Mouse (Mus musculus) kidney, postnatal 0 days (tissue): Measurements from ENCODE around the gene Myh11. TPM values are rescaled to one million over a fixed set of nuclear protein-coding genes. Genes with fewer than 3 reads are reported as not detected.
A peak's percentile ranks its signal among the peaks of the same experiment; 100 is the strongest.

Experiments
- ATAC-seq: fragments of 200-750 bp; cut with Nextera tagmentation; replicated peaks from 2 replicates; pipeline ENCODE4 v1.8.0; 2017; ENCODE audit warnings: low read depth, moderate number of reproducible peaks, moderate TSS enrichment, moderate library complexity; ENCODE audit not compliant: low FRiP score
- DNase-seq: peaks from one replicate; pipeline ENCODE4 v3.0.0-alpha.2; 2016; ENCODE audit warnings: low spot score
- H3K27ac ChIP-seq: fragments of 300-500 bp; sonication (generic); 2 replicates; pipeline ENCODE4 v1.5.1; 2014; ENCODE audit warnings: mild to moderate bottlenecking
- H3K27me3 ChIP-seq: fragments of 300-500 bp; sonication (generic); 2 replicates; pipeline ENCODE4 v1.6.1; 2014; ENCODE audit warnings: low read length, mixed read lengths; ENCODE audit not compliant: insufficient read depth
- H3K36me3 ChIP-seq: fragments of 300-500 bp; sonication (generic); 2 replicates; pipeline ENCODE4 v1.6.1; 2014; ENCODE audit warnings: low read length, mixed read lengths; ENCODE audit not compliant: insufficient read depth
- H3K4me1 ChIP-seq: fragments of 300-500 bp; sonication (generic); replicated peaks from 2 replicates; pipeline ENCODE4 v1.6.1; 2014; ENCODE audit warnings: antibody characterized with exemption, low read length, mixed read lengths; ENCODE audit not compliant: insufficient read depth
- H3K4me2 ChIP-seq: fragments of 300-500 bp; sonication (generic); 2 replicates; pipeline ENCODE4 v1.6.1; 2014; ENCODE audit warnings: mild to moderate bottlenecking, low read length, moderate library complexity, mixed read lengths
- H3K4me3 ChIP-seq: fragments of 300-500 bp; sonication (generic); replicated peaks from 2 replicates; pipeline ENCODE4 v1.5.1; 2014; ENCODE audit warnings: low read depth, low read length
- H3K9ac ChIP-seq: fragments of 300-500 bp; sonication (generic); 2 replicates; pipeline ENCODE4 v1.6.1; 2014; ENCODE audit warnings: low read depth, low read length
- H3K9me3 ChIP-seq: fragments of 300-500 bp; sonication (generic); replicated peaks from 2 replicates; pipeline ENCODE4 v1.6.1; 2016; ENCODE audit warnings: low read length, inconsistent platforms, mixed read lengths
- CTCF ChIP-seq: IDR thresholded peaks from 2 replicates; pipeline ENCODE4 v1.5.1; 2016; ENCODE audit warnings: antibody characterized with exemption, low read depth, mild to moderate bottlenecking, moderate library complexity
- WGBS: fragments of 180-500 bp; shearing (Covaris S2); extraction: QIAGEN DNeasy Blood & Tissue Kit; methylation state at CpG from one replicate; pipeline ENCODE4 v1.1.7; 2014; 5-methylcytosine and 5-hydroxymethylcytosine counted together
- polyA plus RNA-seq: library from polyadenylated mRNA; unstranded; fragments of >200 nt; fragmentation: Nextera tagmentation; extraction: Ambion mirVana; gene quantifications from 2 replicates; pipeline ENCODE4 v1.2.1, GENCODE M21; 2015

The Myh11 gene
- polyA plus RNA-seq, 1 experiment from 2014 or later, result 12.6 TPM

DNA sequence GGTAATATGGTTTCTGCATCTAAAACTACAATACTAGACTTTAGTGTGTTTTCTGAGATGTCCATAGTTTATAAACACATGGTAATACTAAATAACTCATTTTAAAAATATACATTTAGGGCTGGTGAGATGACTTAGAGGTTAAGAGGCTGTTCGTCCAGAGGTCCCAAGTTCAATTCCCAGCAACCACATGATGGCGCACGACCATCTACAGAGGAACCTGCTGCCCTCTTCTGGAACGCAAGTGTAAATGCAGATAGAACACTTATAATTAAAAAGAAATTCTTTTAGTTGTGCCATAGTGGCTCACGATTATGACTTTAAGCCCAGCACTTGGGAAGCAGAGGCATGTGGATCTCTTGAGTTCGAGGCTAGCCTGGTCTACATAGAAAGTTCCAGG, 20.2 kb upstream of the Myh11 start:
- H3K4me2 ChIP-seq, result no peak overlapping the region
- H3K9me3 ChIP-seq, result no peaks in the 10 kb centered on the region
- TF ChIP-seq CTCF, result peak; percentile 89
- peaks cover 9% of the 10 kb centered on the region; the same call in 1 of the 2 replicates for H3K36me3 ChIP-seq
- H3K27ac ChIP-seq, result no peak overlapping the region
- H3K9ac ChIP-seq, result no peak overlapping the region
- H3K27me3 ChIP-seq, result no peaks in the 10 kb centered on the region
- 56% methylated on average over 6 of the region's 6 CpGs for WGBS
- peaks cover 8% of the 10 kb centered on the region; the same call in 1 of the 2 replicates for H3K4me1 ChIP-seq
- peak; percentile 67 for DNase-seq
- no peak overlapping the region for H3K4me3 ChIP-seq
- no peak for ATAC-seq

DNA sequence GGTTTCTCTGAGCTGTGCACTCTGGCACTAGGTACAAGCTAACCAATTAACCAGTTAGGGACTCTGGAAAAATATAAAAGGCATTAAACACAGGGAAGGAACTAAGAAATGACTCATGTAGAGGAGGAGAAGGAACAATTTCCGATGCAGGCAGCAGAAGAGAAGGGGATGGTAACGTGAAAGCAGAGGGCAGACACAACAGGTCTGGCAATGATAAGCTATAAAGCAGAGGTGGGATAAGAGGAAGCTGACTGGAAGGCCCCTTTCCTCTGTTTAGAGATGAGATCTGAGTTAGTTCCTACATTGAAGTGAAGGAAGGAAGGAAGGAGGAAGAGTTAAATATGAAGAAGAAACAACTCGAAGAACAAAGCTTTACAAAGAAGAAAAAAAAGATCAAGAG, 18.7 kb upstream of the Myh11 start:
- Histone ChIP-seq H3K9me3 (no peaks in the 10 kb centered on the region), H3K36me3 (peaks cover 9% of the 10 kb centered on the region; the same call in 1 of the 2 replicates), H3K4me2 (no peak overlapping the region), H3K27me3 (no peaks in the 10 kb centered on the region), H3K4me3 (no peak overlapping the region), H3K27ac (no peak overlapping the region), H3K9ac (no peak overlapping the region), H3K4me1 (no peaks in the 10 kb centered on the region)
- 79% methylated on average over 3 of the region's 3 CpGs for WGBS
- DNase-seq (no peak), ATAC-seq (no peak)
- TF ChIP-seq CTCF, result no peak

DNA sequence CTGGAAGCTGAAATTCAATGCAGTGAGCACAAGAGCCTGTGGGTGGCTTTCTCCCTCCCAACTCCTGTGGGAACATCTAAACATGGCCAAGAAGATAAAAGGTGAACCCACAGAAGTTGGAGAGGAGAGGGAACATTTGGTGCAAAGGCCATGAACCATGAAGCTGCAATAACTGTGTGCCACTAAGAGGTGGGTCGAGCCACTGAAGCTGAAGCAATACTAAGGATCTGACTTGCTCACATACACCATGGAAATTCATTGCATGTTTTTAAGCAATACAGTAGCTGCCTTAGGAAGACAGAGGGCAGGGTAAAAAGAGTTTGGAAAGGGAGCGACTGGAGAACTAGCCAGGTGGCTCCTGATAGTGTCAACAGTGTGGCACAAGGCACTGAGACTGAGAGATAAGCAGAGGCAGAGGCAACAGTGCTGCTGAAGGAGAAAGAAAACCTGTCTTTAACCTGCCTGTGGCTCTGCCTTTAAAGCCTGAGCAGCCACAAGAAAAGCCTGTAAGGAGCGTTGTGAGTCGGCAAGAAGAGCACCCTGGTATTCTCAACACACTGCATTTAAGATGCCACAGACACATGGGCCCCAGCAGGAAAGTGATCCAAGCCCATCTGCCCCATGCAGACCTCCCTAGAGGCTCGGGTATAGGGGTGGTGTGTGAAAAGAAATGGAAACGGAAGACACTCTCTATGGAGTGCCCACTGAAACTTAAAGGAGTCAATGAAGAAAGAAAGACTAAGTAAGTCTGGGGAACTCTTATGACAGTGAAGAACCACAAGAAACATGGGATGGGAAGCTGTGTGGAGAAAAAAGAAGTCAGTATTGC, 17.3 kb upstream of the Myh11 start:
- no peak overlapping the region for H3K27ac ChIP-seq
- no peaks in the 10 kb centered on the region for H3K4me1 ChIP-seq
- no peaks in the 10 kb centered on the region for H3K9me3 ChIP-seq
- TF ChIP-seq CTCF, result no peak
- ATAC-seq (no peak), DNase-seq (no peak)
- H3K4me3 ChIP-seq, result no peak overlapping the region
- H3K9ac ChIP-seq, result no peak overlapping the region
- peaks cover 9% of the 10 kb centered on the region; the same call in 1 of the 2 replicates for H3K36me3 ChIP-seq
- no peaks in the 10 kb centered on the region for H3K27me3 ChIP-seq
- H3K4me2 ChIP-seq, result no peak overlapping the region
- WGBS, result 86% methylated on average over 6 of the region's 6 CpGs

DNA sequence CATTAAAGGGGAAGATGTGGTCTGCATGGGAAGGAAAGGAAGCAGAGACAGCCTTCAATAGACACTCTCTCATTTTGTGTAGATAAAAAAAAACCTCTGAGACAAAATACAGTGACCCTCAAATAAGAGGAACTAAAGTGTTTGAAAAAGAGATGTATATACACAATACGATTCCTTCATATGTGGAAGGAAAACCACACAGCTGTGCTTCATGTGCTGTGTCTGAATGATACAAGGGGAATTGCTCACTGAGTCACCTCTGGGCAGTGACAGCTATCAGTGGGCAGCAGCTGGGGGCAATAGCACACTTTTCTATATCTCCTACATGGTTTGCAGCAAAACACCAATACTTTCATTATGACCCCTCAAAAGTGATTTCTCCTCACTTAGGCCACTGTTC, 16.2 kb upstream of the Myh11 start:
- Histone ChIP-seq H3K4me2 (no peak overlapping the region), H3K36me3 (0 out of 2 replicates have a peak, but pooled peaks cover 4% of the 10 kb centered on the region), H3K27ac (no peak overlapping the region), H3K4me3 (no peak overlapping the region), H3K27me3 (no peaks in the 10 kb centered on the region), H3K9ac (no peak overlapping the region), H3K4me1 (no peaks in the 10 kb centered on the region), H3K9me3 (no peaks in the 10 kb centered on the region)
- 89% methylated on average over 1 of the region's 1 CpGs for WGBS
- no peak for ATAC-seq
- TF ChIP-seq CTCF, result no peak
- no peak for DNase-seq

DNA sequence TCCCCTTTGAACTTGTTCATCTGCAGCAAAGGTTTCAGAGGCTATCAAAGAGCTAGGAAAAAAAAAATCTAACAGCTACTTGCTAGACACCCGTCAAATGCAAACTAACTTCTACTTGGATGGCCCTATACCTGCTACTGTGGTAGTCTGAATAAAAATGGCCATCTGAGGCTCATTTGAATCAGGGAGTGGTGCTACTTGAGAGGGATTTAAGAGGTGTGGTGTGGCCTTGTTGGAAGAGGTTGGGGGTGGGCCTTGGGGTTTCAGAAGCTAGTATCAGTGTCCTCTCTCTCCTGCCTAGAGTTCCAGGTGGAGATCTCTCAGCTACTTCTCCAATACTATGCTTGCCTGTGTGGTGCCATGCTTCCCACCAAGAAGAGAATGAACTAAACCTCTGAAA, 15.3 kb upstream of the Myh11 start:
- DNase-seq, result no peak
- no peak for TF ChIP-seq CTCF
- H3K9me3 ChIP-seq, result no peaks in the 10 kb centered on the region
- no peak overlapping the region for H3K27ac ChIP-seq
- no peak for ATAC-seq
- H3K4me1 ChIP-seq, result no peaks in the 10 kb centered on the region
- 0 out of 2 replicates have a peak, but pooled peaks cover 4% of the 10 kb centered on the region for H3K36me3 ChIP-seq
- 81% methylated on average over 1 of the region's 1 CpGs for WGBS
- no peak overlapping the region for H3K9ac ChIP-seq
- H3K27me3 ChIP-seq, result no peaks in the 10 kb centered on the region
- no peak overlapping the region for H3K4me3 ChIP-seq
- H3K4me2 ChIP-seq, result no peak overlapping the region

DNA sequence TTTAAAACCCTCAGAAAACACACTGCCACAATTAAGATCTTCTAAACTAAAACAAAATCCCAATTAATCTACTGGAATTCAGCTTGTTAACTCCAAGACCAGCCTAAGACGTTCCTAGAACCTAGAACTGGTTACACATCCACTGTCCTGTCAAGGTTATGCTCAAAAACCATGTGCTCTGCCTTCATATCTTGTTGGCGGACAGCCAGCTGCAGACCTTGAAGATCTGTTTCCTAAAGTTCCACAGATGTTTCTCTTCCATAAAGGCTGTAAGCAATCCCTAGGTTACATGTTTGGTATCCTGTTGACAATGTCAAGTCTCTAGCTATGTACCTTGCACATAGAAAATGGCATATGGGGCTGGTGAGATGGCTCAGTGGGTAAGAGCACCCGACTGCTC, 13.6 kb upstream of the Myh11 start:
- DNase-seq (no peak), ATAC-seq (no peak)
- no peaks in the 10 kb centered on the region for H3K4me1 ChIP-seq
- no peak overlapping the region for H3K4me2 ChIP-seq
- peaks cover 13% of the 10 kb centered on the region for H3K36me3 ChIP-seq
- H3K4me3 ChIP-seq, result no peak overlapping the region
- H3K9ac ChIP-seq, result no peak overlapping the region
- 84% methylated on average over 3 of the region's 3 CpGs for whole genome bisulfite sequencing
- H3K27me3 ChIP-seq, result no peaks in the 10 kb centered on the region
- no peak for TF ChIP-seq CTCF
- H3K9me3 ChIP-seq, result no peaks in the 10 kb centered on the region
- no peak overlapping the region for H3K27ac ChIP-seq
